Mouse (Mus musculus) ES-E14 (cell line): ENCODE measurements around the gene Dnah6.

Experiments
- CHD2 ChIP-seq: IDR thresholded peaks from 2 replicates; pipeline ENCODE4 v1.6.1; 2014; ENCODE audit warnings: mild to moderate bottlenecking, low read depth, low read length, inconsistent platforms
- HCFC1 ChIP-seq: IDR thresholded peaks from 2 replicates; pipeline ENCODE4 v1.6.1; 2012; ENCODE audit warnings: low read length, inconsistent platforms, borderline replicate concordance; ENCODE audit not compliant: insufficient read depth
- MAFK ChIP-seq: IDR thresholded peaks from 2 replicates; pipeline ENCODE4 v1.6.1; 2014; ENCODE audit warnings: mild to moderate bottlenecking, low read depth, low read length, inconsistent platforms; ENCODE audit not compliant: insufficient read depth
- ZC3H11A ChIP-seq: IDR thresholded peaks from 2 replicates; pipeline ENCODE4 v1.6.1; 2012; ENCODE audit warnings: low read depth, mild to moderate bottlenecking, inconsistent platforms, low read length, borderline replicate concordance
- ZNF384 ChIP-seq: IDR thresholded peaks from 2 replicates; pipeline ENCODE4 v1.6.1; 2012; ENCODE audit warnings: low read depth, low read length, inconsistent platforms

- TF ChIP-seq ZC3H11A (no peak), CHD2 (no peak), ZNF384 (no peak), HCFC1 (no peak), MAFK (no peak)
Measured at GRCm38 (mm10) chr6:73253006-73253405, 31.6 kb upstream of the Dnah6 start.
